ENCODE assay signal across 24 mouse cellular contexts in the genomic region with DNA sequence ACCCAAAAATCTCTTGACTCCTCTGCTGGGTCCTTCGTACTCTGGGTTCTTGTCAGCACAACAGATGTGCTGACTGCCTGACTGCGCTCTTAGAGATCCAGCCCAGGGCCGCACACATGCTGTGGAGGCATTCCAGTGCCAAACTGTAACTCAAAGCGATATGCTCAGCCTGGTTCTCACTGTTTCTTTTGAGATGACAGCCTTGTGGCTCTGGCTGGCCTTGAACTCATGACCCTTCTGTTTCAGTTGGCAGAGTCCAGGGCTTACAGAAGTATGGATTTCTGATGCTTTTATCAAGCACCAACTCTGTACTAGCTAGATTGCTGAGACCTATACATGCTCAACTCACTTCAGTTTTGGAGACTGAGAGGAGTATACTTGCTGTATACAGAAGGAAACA. TPM values are rescaled to one million over a fixed set of nuclear protein-coding genes. Genes with fewer than 3 reads are reported as not detected.
"Had no signal": no experiment of that assay in that cellular context is flagged by ENCODE, and none has a peak within 500 bp of the region (broad histone marks: within the 10 kb centered on the region; RNA-seq: fewer than 3 reads in every experiment).

No protein-coding gene starts in this region.

- H3K4me1 ChIP-seq: lung, embryonic 15.5 days; midbrain, embryonic 13.5 days; midbrain, embryonic 15.5 days; neural tube, embryonic 12.5 days; stomach, embryonic 15.5 days had no signal

- H3K4me3 ChIP-seq: lung, embryonic 15.5 days; megakaryocyte, embryonic 14.5 days; midbrain, embryonic 13.5 days; midbrain, embryonic 15.5 days; neural tube, embryonic 12.5 days; stomach, embryonic 15.5 days had no signal

- H3K9ac ChIP-seq: liver, postnatal 0 days; lung, embryonic 15.5 days; midbrain, embryonic 13.5 days; midbrain, embryonic 15.5 days; neural tube, embryonic 12.5 days; stomach, embryonic 15.5 days had no signal

- H3K36me3 ChIP-seq: lung, embryonic 15.5 days; midbrain, embryonic 13.5 days; midbrain, embryonic 15.5 days; neural tube, embryonic 12.5 days; stomach, embryonic 15.5 days had no signal

- H3K4me2 ChIP-seq: lung, embryonic 15.5 days; midbrain, embryonic 11.5 days; midbrain, embryonic 13.5 days; midbrain, embryonic 15.5 days; neural tube, embryonic 12.5 days; stomach, embryonic 15.5 days had no signal

- H3K27me3 ChIP-seq: lung, embryonic 15.5 days; midbrain, embryonic 13.5 days; midbrain, embryonic 15.5 days; neural tube, embryonic 12.5 days; stomach, embryonic 15.5 days had no signal

- DNase-seq: liver, postnatal 0 days; lung, adult 2 months; lung, postnatal 14 days; lung, postnatal 36 days; right cerebral cortex, postnatal 14 days; thymus, adult 2 months; thymus, postnatal 25 days; thymus, postnatal 4 days had no signal

- H3K27ac ChIP-seq: lung, embryonic 15.5 days; macrophage; midbrain, embryonic 13.5 days; midbrain, embryonic 15.5 days; neural tube, embryonic 12.5 days; stomach, embryonic 15.5 days; stomach, postnatal 0 days had no signal

- ATAC-seq: liver, postnatal 0 days; lung, postnatal 0 days; midbrain, embryonic 13.5 days; midbrain, embryonic 15.5 days had no signal

- H3K9me3 ChIP-seq: lung, embryonic 15.5 days; megakaryocyte, embryonic 14.5 days; midbrain, embryonic 13.5 days; midbrain, embryonic 15.5 days; neural tube, embryonic 12.5 days; stomach, embryonic 15.5 days had no signal

RNA-seq across cellular contexts. Expression of a gene that starts 4.4 kb away (rescaled TPM):
- total RNA-seq: megakaryocyte progenitor cell, adult 5-6 weeks; midbrain, postnatal 0 days; monocyte, adult 5-6 weeks; neutrophil, adult 5-6 weeks had no signal
- polyA plus RNA-seq: liver, postnatal 0 days; lung, adult 2 months; macrophage; midbrain, embryonic 11.5 days; midbrain, embryonic 13.5 days; midbrain, embryonic 15.5 days; midbrain, postnatal 0 days; neural tube, embryonic 12.5 days; neural tube, embryonic 14.5 days; spleen, adult 2 months; stomach, embryonic 15.5 days; stomach, postnatal 0 days had no signal

RNA-seq across cellular contexts. Expression of a gene that starts 13.8 kb away (rescaled TPM):
- total RNA-seq: megakaryocyte progenitor cell, adult 5-6 weeks; midbrain, postnatal 0 days; monocyte, adult 5-6 weeks; neutrophil, adult 5-6 weeks had no signal
- polyA plus RNA-seq: macrophage; midbrain, embryonic 11.5 days; midbrain, postnatal 0 days; neural tube, embryonic 12.5 days; neural tube, embryonic 14.5 days had no signal
